22 mouse cellular contexts compared by ENCODE assay signal in the genomic region with DNA sequence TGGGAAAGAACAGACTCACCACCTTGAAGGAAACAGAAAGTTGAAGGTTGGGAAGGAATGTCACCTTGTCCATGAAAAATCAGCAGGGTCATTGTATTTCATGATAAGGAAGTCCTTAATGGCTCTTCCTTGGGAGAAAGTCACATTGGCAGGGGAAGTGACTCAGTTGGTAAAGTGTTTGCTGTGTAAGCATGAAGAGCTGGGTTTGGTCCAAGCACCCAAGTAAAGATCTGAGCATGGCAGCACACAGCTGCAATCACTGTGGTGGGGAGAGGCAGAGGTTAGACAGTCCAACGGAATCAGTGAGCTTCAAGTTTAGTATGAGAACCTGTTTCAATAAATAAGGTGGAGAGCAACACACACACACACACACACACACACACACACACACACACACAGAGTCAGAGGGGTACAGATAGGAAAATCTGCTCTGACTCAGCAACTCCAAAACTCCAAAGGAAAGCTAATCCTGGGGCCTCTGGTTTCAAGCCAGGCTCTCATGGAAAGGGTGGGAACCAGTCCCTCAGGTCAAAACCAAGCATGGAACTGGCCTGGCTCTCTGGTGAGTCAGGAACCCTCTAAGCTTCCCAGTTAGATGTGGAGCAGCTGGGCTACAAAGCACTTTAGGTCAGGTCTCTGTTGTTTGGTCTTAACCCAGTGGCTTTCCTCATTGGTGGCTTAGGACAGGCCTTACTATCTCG.
DNase-seq lines count a peak whose midpoint lies in the region; ATAC-seq and TF ChIP-seq lines count a peak whose summit lies in the region.
"Had no signal": no experiment of that assay in that cellular context is flagged by ENCODE, and none has a peak within 500 bp of the region (broad histone marks: within the 10 kb centered on the region; RNA-seq: fewer than 3 reads in every experiment).

No protein-coding gene starts in this region.

- no peaks in the 10 kb centered on the region for H3K9me3 ChIP-seq in lung, embryonic 14.5 days (ENCODE audit: low read depth, low read length)
- H3K9me3 ChIP-seq: forebrain, embryonic 12.5 days; heart, embryonic 13.5 days; limb, embryonic 13.5 days had no signal

- peak; percentile 57 to 70 for DNase-seq in lung, adult 18-20 months
- no peak for DNase-seq in lung, postnatal 10 days
- DNase-seq in NIH3T3 (ENCODE audit: low read depth): peak; percentile 79
- peak; percentile 36 for DNase-seq in lung, embryonic 14.5 days
- no peak for DNase-seq in embryo, embryonic 11 days
- no peak for DNase-seq in cerebellum, adult 11 months
- DNase-seq in right cerebral cortex, postnatal 4 days: no peak
- DNase-seq: adrenal gland, postnatal 14 days; cerebellum, adult 11-12 months; cerebellum, postnatal 36 days; gastrocnemius, postnatal 10 days; kidney, adult 9 months; kidney, postnatal 4 days; retina, postnatal 1 day; thymus, postnatal 4 days had no signal

- H3K4me2 ChIP-seq in lung, embryonic 14.5 days: no peak overlapping the region
- H3K4me2 ChIP-seq: forebrain, embryonic 12.5 days; heart, embryonic 13.5 days; hindbrain, embryonic 14.5 days; limb, embryonic 13.5 days had no signal

- H3K27ac ChIP-seq in lung, embryonic 14.5 days (ENCODE audit: low read depth): no peak overlapping the region
- peak overlapping the region; percentile 83 for H3K27ac ChIP-seq in macrophage
- H3K27ac ChIP-seq: forebrain, embryonic 12.5 days; heart, embryonic 13.5 days; hindbrain, embryonic 14.5 days; limb, embryonic 13.5 days; liver, embryonic 14.5 days had no signal

- WGBS in lung, embryonic 14.5 days: 67% methylated on average over 2 of the region's 2 CpGs
- WGBS in macrophage (ENCODE audit: missing documents): 83% methylated on average over 1 of the region's 2 CpGs

- no peak overlapping the region for H3K4me3 ChIP-seq in lung, embryonic 14.5 days (ENCODE audit: low read depth, low read length)
- no peak overlapping the region for H3K4me3 ChIP-seq in macrophage (ENCODE audit: inconsistent target)
- H3K4me3 ChIP-seq: forebrain, embryonic 12.5 days; heart, embryonic 13.5 days; limb, embryonic 13.5 days had no signal

- H3K36me3 ChIP-seq in lung, embryonic 14.5 days (ENCODE audit: insufficient read depth): no peaks in the 10 kb centered on the region
- H3K36me3 ChIP-seq in macrophage (ENCODE audit: inconsistent target): no peaks in the 10 kb centered on the region
- H3K36me3 ChIP-seq: forebrain, embryonic 12.5 days; heart, embryonic 13.5 days; limb, embryonic 13.5 days had no signal

- no peak for TF ChIP-seq CTCF in lung, embryonic 14.5 days (IDR thresholded peaks at IDR 0.05; ENCODE audit: low read depth)

- H3K27me3 ChIP-seq in lung, embryonic 14.5 days (ENCODE audit: insufficient read depth, low read length): no peaks in the 10 kb centered on the region
- H3K27me3 ChIP-seq: forebrain, embryonic 12.5 days; heart, embryonic 13.5 days; limb, embryonic 13.5 days had no signal

- H3K79me2 ChIP-seq in macrophage (ENCODE audit: inconsistent target): no peaks in the 10 kb centered on the region

- no peaks in the 10 kb centered on the region; the same call in 1 of the 2 replicates for H3K4me1 ChIP-seq in lung, embryonic 14.5 days (ENCODE audit: insufficient read depth)

- no peak overlapping the region for H3K9ac ChIP-seq in lung, embryonic 14.5 days
- H3K9ac ChIP-seq: forebrain, embryonic 12.5 days; heart, embryonic 13.5 days; hindbrain, embryonic 14.5 days; limb, embryonic 13.5 days; liver, embryonic 14.5 days had no signal

- peak; percentile 13; the same call in 1 of the 2 replicates for ATAC-seq in lung, embryonic 14.5 days (ENCODE audit: insufficient read depth)
- ATAC-seq: activated CD4-positive, CD25-positive, alpha-beta regulatory T cell, adult 4 months had no signal

Comparison
In these comparisons a context has a peak if more than half of its experiments do, and no peak if none do; other contexts are left out.
1. DNase-seq: peak in lung, adult 18-20 months (2 of 2), NIH3T3 (single experiment) and lung, embryonic 14.5 days (single experiment); none in lung, postnatal 10 days (single experiment), embryo, embryonic 11 days (single experiment), cerebellum, adult 11 months (single experiment) and right cerebral cortex, postnatal 4 days (single experiment).